Mouse (Mus musculus) liver, adult 2 months (tissue): ENCODE results near the gene 2310022A10Rik.

ENCODE experiments used
- CTCF ChIP-seq: fragments of 200-500 bp; IDR thresholded peaks from 2 replicates; pipeline ENCODE4 v1.5.1; 2011; ENCODE audit warnings: low read depth, low read length, control low read depth
- POLR2A ChIP-seq: fragments of 200-500 bp; IDR thresholded peaks from 2 replicates; pipeline ENCODE4 v1.6.1; 2011; ENCODE audit warnings: low read length, control low read depth; ENCODE audit not compliant: insufficient read depth; ENCODE audit errors: extremely low read depth

DNA sequence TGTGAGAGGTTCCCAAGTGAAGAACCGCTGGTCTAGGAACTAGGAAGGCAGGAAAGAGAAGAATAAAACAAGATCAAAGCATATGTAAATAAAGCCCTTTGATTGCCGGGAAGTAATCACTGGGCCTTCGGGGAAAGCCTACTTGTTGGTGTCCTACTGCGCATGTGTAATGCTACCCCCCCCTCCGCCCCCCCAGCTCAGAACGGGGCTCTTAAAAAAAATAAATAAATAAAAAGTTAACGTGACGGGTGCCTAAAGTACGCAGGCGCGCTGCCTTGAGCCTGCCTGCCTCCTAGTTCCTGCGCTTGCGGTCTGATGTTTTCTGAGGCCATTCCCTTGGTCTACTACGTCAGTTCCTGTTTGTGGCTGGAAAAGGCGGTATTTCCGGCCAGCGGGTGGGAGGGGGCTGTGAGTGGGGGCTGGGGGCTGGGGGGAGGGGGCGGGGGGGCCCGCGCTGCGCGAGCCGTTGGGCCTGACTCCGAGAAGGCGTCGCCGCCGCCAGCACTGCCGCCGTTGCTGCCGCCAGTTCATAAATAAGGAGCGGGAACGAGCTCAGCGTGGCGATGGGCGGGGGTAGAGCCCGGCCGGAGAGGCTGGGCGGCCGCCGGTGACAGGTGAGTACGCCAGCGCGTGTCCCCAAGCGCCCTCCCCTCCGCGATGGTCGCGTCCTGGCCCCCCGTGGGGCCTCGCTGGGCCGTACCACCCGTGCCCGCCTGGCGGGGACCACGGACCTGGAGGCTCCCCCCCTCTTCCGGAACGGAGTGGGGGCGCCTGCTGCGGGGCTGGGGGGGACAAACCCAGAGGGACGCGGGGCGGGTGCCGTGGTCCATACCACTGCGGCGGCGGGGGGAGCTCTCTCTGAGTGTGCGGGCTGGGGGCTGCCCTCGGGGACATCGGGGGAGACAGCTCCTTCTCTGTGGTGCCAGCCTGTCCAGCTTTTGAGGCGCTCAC, 38.5 kb downstream of the 2310022A10Rik start, which contains the start of gene Akt2:
- TF ChIP-seq POLR2A, result 0 out of 2 replicates have a peak, but pooled peaks have one; percentile 23
- TF ChIP-seq CTCF, result no peak
